Mouse (Mus musculus) embryonic fibroblast, embryonic 13.5 days (primary cell): Measurements from ENCODE around the gene Psen2.

Experiments used
- CTCF ChIP-seq: IDR thresholded peaks from 2 replicates; pipeline ENCODE4 v1.5.1; 2011; ENCODE audit warnings: mild to moderate bottlenecking, control low read depth, low read length, moderate library complexity, borderline replicate concordance; ENCODE audit not compliant: insufficient read depth
- POLR2A ChIP-seq: IDR thresholded peaks from 2 replicates; pipeline ENCODE4 v1.6.1; 2011; ENCODE audit warnings: low read depth, mild to moderate bottlenecking, control low read depth, low read length, moderate library complexity

DNA sequence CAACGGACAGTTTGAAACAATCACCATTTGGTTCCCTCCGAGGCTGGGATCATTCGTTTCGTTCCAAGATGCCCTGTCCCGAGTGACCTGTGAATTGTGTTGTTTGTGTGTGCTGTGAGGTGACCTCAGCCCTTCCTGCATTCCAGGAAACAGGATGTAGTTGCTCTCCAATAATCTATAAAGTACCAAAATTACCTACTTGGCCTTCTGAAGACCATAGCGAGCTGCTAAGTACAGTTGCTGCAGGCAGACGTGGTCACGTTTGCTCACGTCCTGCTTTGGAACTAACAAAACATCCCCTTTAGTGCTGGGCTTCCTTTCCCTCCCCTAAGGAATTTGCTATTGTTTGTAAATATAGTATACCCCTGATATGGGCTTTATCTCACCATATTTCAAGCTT is 14.3 kb upstream of the Psen2 start:
- no peak for TF ChIP-seq CTCF
- no peak for TF ChIP-seq POLR2A
